Mouse (Mus musculus) limb, embryonic 10.5 days (tissue): ENCODE results near the gene Rpl35. TPM values are rescaled to one million over a fixed set of nuclear protein-coding genes. Genes with fewer than 3 reads are reported as not detected.
A peak's percentile ranks its signal among the peaks of the same experiment; 100 is the strongest.

Experiments used
- DNase-seq: peaks from one replicate; pipeline ENCODE4 v3.0.0-alpha.2; 2017; ENCODE audit warnings: low spot score
- H3K27ac ChIP-seq: fragments of 300-500 bp; sonication (generic); 2 replicates; pipeline ENCODE4 v1.5.1; 2016; ENCODE audit warnings: mild to moderate bottlenecking
- H3K27me3 ChIP-seq: fragments of 300-500 bp; sonication (generic); 2 replicates; pipeline ENCODE4 v1.6.1; 2016; ENCODE audit warnings: low read depth, mild to moderate bottlenecking; ENCODE audit not compliant: poor library complexity, severe bottlenecking
- H3K36me3 ChIP-seq: fragments of 300-500 bp; sonication (generic); 2 replicates; pipeline ENCODE4 v1.6.1; 2016; ENCODE audit warnings: mild to moderate bottlenecking, moderate library complexity
- H3K4me1 ChIP-seq: fragments of 300-500 bp; sonication (generic); 2 replicates; pipeline ENCODE4 v1.6.1; 2016
- H3K4me3 ChIP-seq: fragments of 300-500 bp; sonication (generic); 2 replicates; pipeline ENCODE4 v1.5.1; 2016; ENCODE audit warnings: mild to moderate bottlenecking, moderate library complexity
- H3K9me3 ChIP-seq: fragments of 300-500 bp; sonication (generic); replicated peaks from 2 replicates; pipeline ENCODE4 v1.6.1; 2016; ENCODE audit warnings: mild to moderate bottlenecking
- WGBS: fragments of 180-500 bp; shearing (Covaris S2); methylation state at CpG from one replicate; pipeline ENCODE4 v1.1.7; 2016; 5-methylcytosine and 5-hydroxymethylcytosine counted together
- polyA plus RNA-seq: library from polyadenylated mRNA; unstranded; fragments of >200 nt; fragmentation: Nextera tagmentation; extraction: Ambion mirVana; gene quantifications from 2 replicates; pipeline ENCODE4 v1.2.1, GENCODE M21; 2016

Gene Rpl35
- polyA plus RNA-seq, 1 experiment from 2014 or later = 939 TPM

GRCm38 (mm10) chr2:38964198-38964597 lies 41.2 kb downstream of the Rpl35 start:
- H3K4me1 ChIP-seq = peaks cover 10% of the 10 kb centered on the region
- DNase-seq = peak; percentile 52
- H3K4me3 ChIP-seq = no peak overlapping the region
- no peaks in the 10 kb centered on the region for H3K9me3 ChIP-seq
- no peak overlapping the region for H3K27ac ChIP-seq
- 33% methylated on average over 4 of the region's 4 CpGs for WGBS
- no peaks in the 10 kb centered on the region for H3K27me3 ChIP-seq
- no peaks in the 10 kb centered on the region for H3K36me3 ChIP-seq

DNA sequence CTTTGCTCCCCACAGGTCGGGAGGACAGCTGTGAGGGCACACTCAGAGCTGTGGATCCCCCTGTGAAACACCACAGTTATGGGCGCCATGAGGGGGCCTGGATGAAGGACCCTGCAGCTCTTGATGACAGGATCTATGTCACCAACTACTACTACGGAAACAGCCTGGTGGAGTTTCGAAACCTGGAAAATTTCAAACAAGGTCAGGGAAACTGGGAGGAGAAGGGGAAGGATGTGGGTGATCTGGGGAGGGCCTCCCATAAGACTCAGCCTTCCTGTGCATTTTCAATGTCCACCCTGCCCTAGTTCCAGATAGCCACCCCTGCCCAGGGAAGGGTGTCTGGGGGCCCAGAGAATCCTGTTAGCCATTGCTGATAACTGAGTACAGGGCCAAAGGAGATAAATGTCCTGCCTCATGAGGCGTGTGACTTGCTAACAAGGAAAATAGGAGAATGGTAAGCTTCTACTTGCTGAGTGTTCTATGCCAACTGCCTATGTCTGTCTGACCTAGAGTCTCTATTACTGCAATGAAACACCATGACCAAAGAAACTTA lies 47.7 kb downstream of the Rpl35 start:
- Histone ChIP-seq H3K36me3 (no peaks in the 10 kb centered on the region), H3K4me1 (peaks cover 9% of the 10 kb centered on the region; the same call in 1 of the 2 replicates), H3K27ac (no peak overlapping the region), H3K9me3 (no peaks in the 10 kb centered on the region), H3K4me3 (no peak overlapping the region), H3K27me3 (no peaks in the 10 kb centered on the region)
- 81% methylated on average over 5 of the region's 5 CpGs for WGBS
- DNase-seq = no peak

DNA sequence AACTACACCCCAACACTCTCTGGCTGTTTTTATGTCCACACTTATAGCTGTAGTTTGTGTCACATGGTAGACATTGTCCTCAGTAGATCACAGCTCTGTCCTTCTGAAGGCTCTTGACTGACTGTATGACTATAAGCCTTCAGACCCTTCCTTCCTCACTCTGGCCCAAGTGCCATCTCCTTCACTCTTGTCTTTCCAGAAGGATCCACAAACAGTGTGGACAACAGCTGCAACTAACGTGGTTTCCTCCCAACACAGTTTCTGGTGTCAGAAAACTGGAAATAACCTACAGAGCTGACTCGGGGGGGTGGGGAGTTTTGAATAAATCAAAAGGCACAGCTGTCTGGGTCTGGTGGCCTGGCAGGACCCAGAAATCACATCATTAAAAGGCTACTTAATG lies 49.4 kb downstream of the Rpl35 start:
- no peak overlapping the region for H3K27ac ChIP-seq
- no peak overlapping the region for H3K4me3 ChIP-seq
- H3K4me1 ChIP-seq = peaks cover 9% of the 10 kb centered on the region; the same call in 1 of the 2 replicates
- no peaks in the 10 kb centered on the region for H3K27me3 ChIP-seq
- H3K36me3 ChIP-seq = no peaks in the 10 kb centered on the region
- 81% methylated on average over 2 of the region's 2 CpGs for WGBS
- no peaks in the 10 kb centered on the region for H3K9me3 ChIP-seq
- no peak for DNase-seq

GRCm38 (mm10) chr2:38953152-38953883 lies 52.1 kb downstream of the Rpl35 start:
- no peaks in the 10 kb centered on the region for H3K36me3 ChIP-seq
- DNase-seq = no peak
- 74% methylated on average over 5 of the region's 5 CpGs for WGBS
- H3K27me3 ChIP-seq = no peaks in the 10 kb centered on the region
- no peaks in the 10 kb centered on the region for H3K9me3 ChIP-seq
- H3K4me3 ChIP-seq = no peak overlapping the region
- peak overlapping the region; percentile 46; the same call in 1 of the 2 replicates for H3K27ac ChIP-seq
- H3K4me1 ChIP-seq = peaks cover 9% of the 10 kb centered on the region; the same call in 1 of the 2 replicates

Other genes starting within 250 kb of the Rpl35 start
- gene Nr6a1, start 77.9 kb downstream of the Rpl35 start, polyA plus RNA-seq = 1.9 and 4.8 TPM in 2 replicates
- 1.6 and 2.7 TPM in 2 replicates for gene Olfml2a, start 73.6 kb downstream of the Rpl35 start, polyA plus RNA-seq
- gene Wdr38, start 8.1 kb downstream of the Rpl35 start, polyA plus RNA-seq = 1.3 and 1.6 TPM in 2 replicates
- gene Arpc5l, start 276 bp downstream of the Rpl35 start, polyA plus RNA-seq = 116 and 129 TPM in 2 replicates
- 21.0 and 22.0 TPM in 2 replicates for gene Golga1, start 59.9 kb upstream of the Rpl35 start, polyA plus RNA-seq
- 11.0 and 14.3 TPM in 2 replicates for gene Scai, start 185.1 kb upstream of the Rpl35 start, polyA plus RNA-seq
- 65.1 and 70.7 TPM in 2 replicates for gene Ppp6c, start 220.8 kb upstream of the Rpl35 start, polyA plus RNA-seq